Mouse (Mus musculus) lung, adult 2 months (tissue): ENCODE measurements at regions not wholly inside any gene's neighbourhood (a gene's known extent, or its start where the extent isn't known, plus 50 kb on each side); places are given as distances from the start of the nearest gene placed in this dataset.

Experiments
- CTCF ChIP-seq: fragments of 200-500 bp; IDR thresholded peaks from 2 replicates; pipeline ENCODE4 v1.5.1; 2011; ENCODE audit warnings: mild to moderate bottlenecking, low read length, control low read depth; ENCODE audit not compliant: insufficient read depth
- POLR2A ChIP-seq: fragments of 200-500 bp; IDR thresholded peaks from 2 replicates; pipeline ENCODE4 v1.6.1; 2011; ENCODE audit warnings: low read depth, mild to moderate bottlenecking, control low read depth, low read length, borderline replicate concordance; ENCODE audit errors: extremely low read depth

- no peak for TF ChIP-seq POLR2A
- TF ChIP-seq CTCF, result no peak
These were observed 358.4 kb downstream of the Tmem38b start for GRCm38 (mm10) chr4:54184213-54184612.
